Mouse (Mus musculus) neural tube, embryonic 11.5 days (tissue): Measurements from ENCODE around the gene Atp2c2. TPM values are rescaled to one million over a fixed set of nuclear protein-coding genes. Genes with fewer than 3 reads are reported as not detected.

Experiments used
- ATAC-seq: fragments of 200-750 bp; cut with Nextera tagmentation; 2 replicates; pipeline ENCODE4 v1.8.0; 2017; ENCODE audit warnings: moderate number of reproducible peaks, mild to moderate bottlenecking, moderate TSS enrichment, moderate library complexity; ENCODE audit not compliant: insufficient read depth, low FRiP score, low TSS enrichment
- DNase-seq: peaks from one replicate; pipeline ENCODE4 v3.0.0-alpha.2; 2015; ENCODE audit warnings: low spot score
- H3K27ac ChIP-seq: fragments of 300-500 bp; sonication (generic); 2 replicates; pipeline ENCODE4 v1.5.1; 2014; ENCODE audit warnings: low read depth, mild to moderate bottlenecking, low read length
- H3K27me3 ChIP-seq: fragments of 300-500 bp; sonication (generic); 2 replicates; pipeline ENCODE4 v1.6.1; 2014; ENCODE audit warnings: mild to moderate bottlenecking, low read length, mixed read lengths; ENCODE audit not compliant: control insufficient read depth, insufficient read depth
- H3K36me3 ChIP-seq: fragments of 300-500 bp; sonication (generic); 2 replicates; pipeline ENCODE4 v1.6.1; 2014; ENCODE audit warnings: mild to moderate bottlenecking, low read length, moderate library complexity, mixed read lengths; ENCODE audit not compliant: control insufficient read depth, insufficient read depth
- H3K4me1 ChIP-seq: fragments of 300-500 bp; sonication (generic); 2 replicates; pipeline ENCODE4 v1.6.1; 2014; ENCODE audit warnings: low read length, mixed read lengths; ENCODE audit not compliant: control insufficient read depth, insufficient read depth
- H3K4me2 ChIP-seq: fragments of 300-500 bp; sonication (generic); 2 replicates; pipeline ENCODE4 v1.6.1; 2014; ENCODE audit warnings: low read depth, mild to moderate bottlenecking, moderate library complexity
- H3K4me3 ChIP-seq: fragments of 300-500 bp; sonication (generic); 2 replicates; pipeline ENCODE4 v1.5.1; 2014; ENCODE audit warnings: low read depth, low read length
- H3K9ac ChIP-seq: fragments of 300-500 bp; sonication (generic); 2 replicates; pipeline ENCODE4 v1.6.1; 2014; ENCODE audit warnings: mild to moderate bottlenecking, low read length
- H3K9me3 ChIP-seq: fragments of 300-500 bp; sonication (generic); 2 replicates; pipeline ENCODE4 v1.6.1; 2016; ENCODE audit warnings: low read length; ENCODE audit not compliant: control insufficient read depth
- WGBS: fragments of 180-500 bp; shearing (Covaris S2); extraction: QIAGEN DNeasy Blood & Tissue Kit; methylation state at CpG from one replicate; pipeline ENCODE4 v1.1.7; 2014; 5-methylcytosine and 5-hydroxymethylcytosine counted together
- polyA plus RNA-seq: library from polyadenylated mRNA; unstranded; fragments of >200 nt; fragmentation: Nextera tagmentation; extraction: Ambion mirVana; gene quantifications from 2 replicates; pipeline ENCODE4 v1.2.1, GENCODE M21; 2014

Gene Atp2c2
- polyA plus RNA-seq, 1 experiment from 2014 or later: 1.0 TPM

DNA sequence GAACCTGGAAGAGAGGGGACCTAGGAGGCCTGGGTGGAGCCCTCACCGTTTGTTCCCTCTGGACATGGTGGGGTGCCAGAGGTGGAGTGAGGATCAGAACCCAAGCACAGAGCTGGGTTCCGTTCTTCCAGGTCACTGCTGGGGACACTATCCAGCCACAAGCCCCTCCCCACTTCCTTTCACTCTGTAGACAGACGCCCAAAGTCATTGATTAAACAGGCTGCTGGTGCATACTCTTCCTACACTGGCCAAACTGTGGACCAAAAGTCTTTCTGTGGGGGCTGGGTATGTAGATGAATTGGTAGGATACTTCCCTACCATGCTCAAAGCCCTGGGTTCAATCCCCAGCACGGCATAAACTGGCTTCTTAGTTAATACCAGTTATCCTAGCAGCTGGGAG lies 7.8 kb upstream of the Atp2c2 start:
- Histone ChIP-seq H3K9ac (no peak overlapping the region), H3K27me3 (no peaks in the 10 kb centered on the region), H3K4me1 (no peaks in the 10 kb centered on the region), H3K9me3 (no peaks in the 10 kb centered on the region), H3K4me3 (no peak overlapping the region), H3K36me3 (no peaks in the 10 kb centered on the region), H3K27ac (no peak overlapping the region), H3K4me2 (no peak overlapping the region)
- WGBS: 88% methylated on average over 4 of the region's 4 CpGs
- ATAC-seq (no peak), DNase-seq (no peak)

DNA sequence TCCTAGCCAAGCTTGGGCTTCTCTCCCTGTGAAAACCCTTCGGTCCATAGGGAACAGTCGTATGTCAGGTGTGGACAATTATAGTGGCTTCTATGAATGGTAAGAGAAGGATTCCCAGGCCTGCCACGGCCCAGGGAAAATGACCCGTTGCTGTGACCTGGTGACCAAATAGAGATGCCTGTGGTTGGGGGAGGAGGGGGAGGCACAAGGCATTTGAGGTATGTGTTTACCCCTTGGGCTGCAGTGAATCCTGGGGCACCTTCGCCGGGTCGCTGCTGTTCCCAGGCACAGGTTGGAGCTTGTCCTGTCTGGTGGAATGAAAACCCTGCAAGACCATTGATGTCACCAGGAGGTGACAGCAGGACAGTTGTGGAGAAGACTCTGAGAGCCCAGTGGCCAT lies 5.1 kb upstream of the Atp2c2 start:
- 78% methylated on average over 7 of the region's 7 CpGs for WGBS
- Histone ChIP-seq H3K4me1 (no peaks in the 10 kb centered on the region), H3K27ac (no peak overlapping the region), H3K4me3 (no peak overlapping the region), H3K4me2 (no peak overlapping the region), H3K36me3 (no peaks in the 10 kb centered on the region), H3K27me3 (peaks cover 11% of the 10 kb centered on the region), H3K9me3 (no peaks in the 10 kb centered on the region), H3K9ac (no peak overlapping the region)
- ATAC-seq (no peak), DNase-seq (no peak)

DNA sequence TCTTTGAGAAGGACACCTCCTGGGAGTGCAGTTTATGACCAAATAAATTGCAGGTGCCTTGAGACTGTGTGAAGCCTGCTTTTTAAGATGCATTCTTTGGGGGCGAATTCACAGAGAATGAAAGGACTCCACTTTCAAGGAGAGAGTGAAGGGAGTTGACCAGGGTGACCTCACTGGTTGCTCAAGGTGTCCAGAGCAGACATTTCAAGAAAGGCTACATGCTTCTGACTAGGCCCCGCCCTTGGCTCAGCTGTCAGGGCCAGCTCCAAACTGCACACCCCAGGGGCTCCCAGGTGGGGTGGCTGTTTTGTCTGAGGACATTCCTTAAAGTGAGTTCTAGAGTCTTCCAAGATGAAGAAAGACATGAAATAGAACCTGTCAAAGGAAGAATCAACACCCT lies 2.6 kb upstream of the Atp2c2 start:
- ATAC-seq: no peak
- Histone ChIP-seq H3K4me2 (no peak overlapping the region), H3K4me1 (no peaks in the 10 kb centered on the region), H3K4me3 (no peak overlapping the region), H3K27me3 (peaks cover 32% of the 10 kb centered on the region), H3K9ac (no peak overlapping the region), H3K9me3 (no peaks in the 10 kb centered on the region), H3K27ac (no peak overlapping the region), H3K36me3 (no peaks in the 10 kb centered on the region)
- no peak for DNase-seq
- 90% methylated on average over 2 of the region's 2 CpGs for WGBS

DNA sequence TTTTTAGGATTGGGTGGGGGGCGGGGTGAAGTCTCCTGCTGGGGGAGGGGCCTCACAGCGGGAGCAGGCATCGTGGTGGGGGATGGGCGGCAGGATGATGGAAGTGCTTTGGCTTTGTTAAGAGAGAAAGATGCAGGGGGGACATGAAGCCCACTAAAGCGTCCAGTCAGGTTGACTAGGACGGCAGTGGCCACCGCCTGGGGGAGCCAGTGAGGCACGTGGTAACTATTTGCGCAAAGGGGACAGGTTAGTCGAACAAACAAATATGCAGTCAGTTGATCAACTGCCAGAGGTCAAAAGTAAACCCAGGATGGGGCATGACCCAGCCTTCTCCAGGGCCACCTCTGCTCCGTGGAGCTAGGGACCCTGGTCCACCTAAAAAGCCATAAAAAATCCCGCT lies 849 bp upstream of the Atp2c2 start:
- peaks cover 32% of the 10 kb centered on the region for H3K27me3 ChIP-seq
- ATAC-seq: no peak

DNA sequence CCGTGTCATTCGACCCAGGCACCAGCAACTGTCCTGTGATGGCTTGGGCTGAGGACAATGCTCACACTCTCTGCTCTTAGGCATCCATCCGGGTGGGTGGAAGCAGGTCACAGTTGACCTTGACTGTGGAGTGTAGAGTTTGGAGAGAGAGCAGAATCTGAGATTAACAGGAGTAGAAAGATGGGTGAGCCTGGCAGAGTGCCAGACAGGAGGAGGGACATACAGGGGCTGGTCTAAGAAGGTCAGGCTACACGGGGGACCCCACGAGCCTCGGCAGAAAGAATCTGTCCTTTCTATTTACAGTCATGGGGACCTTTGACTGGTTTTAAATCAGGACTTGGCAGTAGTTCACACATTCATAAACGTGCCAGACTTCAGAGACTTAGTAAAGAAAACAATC lies 3.2 kb downstream of the Atp2c2 start:
- 73% methylated on average over 7 of the region's 7 CpGs for WGBS
- H3K27ac ChIP-seq: no peak overlapping the region
- no peaks in the 10 kb centered on the region for H3K4me1 ChIP-seq
- H3K9me3 ChIP-seq: no peaks in the 10 kb centered on the region
- no peaks in the 10 kb centered on the region for H3K36me3 ChIP-seq
- H3K27me3 ChIP-seq: peaks cover 32% of the 10 kb centered on the region
- ATAC-seq (no peak), DNase-seq (no peak)
- H3K4me2 ChIP-seq: no peak overlapping the region
- no peak overlapping the region for H3K9ac ChIP-seq
- H3K4me3 ChIP-seq: no peak overlapping the region

More for the DNA sequence above, 849 bp upstream of the Atp2c2 start:
- peak; percentile 56 for DNase-seq
- no peak overlapping the region for H3K9ac ChIP-seq
- H3K4me3 ChIP-seq: no peak overlapping the region
- no peak overlapping the region for H3K27ac ChIP-seq
- no peaks in the 10 kb centered on the region for H3K9me3 ChIP-seq
- H3K4me2 ChIP-seq: no peak overlapping the region
- H3K36me3 ChIP-seq: no peaks in the 10 kb centered on the region
- 2% methylated on average over 12 of the region's 12 CpGs for WGBS
- no peaks in the 10 kb centered on the region for H3K4me1 ChIP-seq

DNA sequence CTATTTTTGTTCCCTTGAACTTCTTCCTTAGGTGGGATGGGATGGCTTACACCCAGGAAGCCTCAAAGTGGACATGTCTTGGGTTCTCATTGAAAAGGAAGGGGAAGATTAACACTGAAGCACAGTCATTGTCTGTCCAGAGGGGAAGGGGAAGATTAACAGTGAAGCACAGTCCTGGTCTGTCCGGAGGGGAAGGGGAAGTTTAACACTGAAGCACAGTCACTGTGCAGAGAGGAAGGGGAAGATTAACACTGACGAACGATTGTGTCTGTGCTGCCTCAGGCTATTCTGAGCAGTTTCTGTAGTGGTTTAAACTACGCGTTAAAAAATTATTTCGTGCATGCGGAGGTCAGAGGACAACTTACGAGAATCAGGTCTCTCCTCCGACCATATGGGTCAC lies 7.3 kb downstream of the Atp2c2 start:
- H3K4me3 ChIP-seq: no peak overlapping the region
- H3K4me1 ChIP-seq: no peaks in the 10 kb centered on the region; the same call in 1 of the 2 replicates
- H3K36me3 ChIP-seq: no peaks in the 10 kb centered on the region
- H3K9ac ChIP-seq: no peak overlapping the region
- H3K27ac ChIP-seq: no peak overlapping the region
- no peaks in the 10 kb centered on the region for H3K9me3 ChIP-seq
- ATAC-seq (no peak), DNase-seq (no peak)
- 86% methylated on average over 9 of the region's 9 CpGs for WGBS
- H3K27me3 ChIP-seq: no peaks in the 10 kb centered on the region
- no peak overlapping the region for H3K4me2 ChIP-seq

DNA sequence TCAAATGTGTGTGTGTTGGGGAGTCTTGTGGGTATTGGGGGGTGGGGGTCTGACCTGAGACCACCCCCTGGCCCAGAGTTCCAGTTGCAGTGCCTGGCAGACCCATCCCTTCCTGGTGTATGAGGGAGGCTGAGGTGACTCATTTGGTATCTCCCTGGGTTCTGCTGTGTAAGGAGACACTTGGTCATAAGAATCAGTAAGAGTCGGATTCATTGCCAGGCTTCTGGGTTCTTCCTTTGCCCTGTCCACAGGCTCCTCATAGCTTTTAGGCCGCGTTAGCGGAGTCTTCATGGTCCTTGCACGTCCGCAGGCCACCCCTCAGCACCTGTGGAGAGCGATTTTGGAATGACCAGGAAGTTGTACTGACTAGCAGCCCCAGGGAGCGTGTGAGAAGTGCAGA lies 8.7 kb downstream of the Atp2c2 start:
- H3K36me3 ChIP-seq: no peaks in the 10 kb centered on the region
- WGBS: 87% methylated on average over 8 of the region's 8 CpGs
- ATAC-seq (no peak), DNase-seq (no peak)
- H3K27ac ChIP-seq: no peak overlapping the region
- no peak overlapping the region for H3K4me2 ChIP-seq
- H3K4me3 ChIP-seq: no peak overlapping the region
- no peaks in the 10 kb centered on the region for H3K9me3 ChIP-seq
- H3K4me1 ChIP-seq: no peaks in the 10 kb centered on the region; the same call in 1 of the 2 replicates
- H3K27me3 ChIP-seq: no peaks in the 10 kb centered on the region
- H3K9ac ChIP-seq: no peak overlapping the region

DNA sequence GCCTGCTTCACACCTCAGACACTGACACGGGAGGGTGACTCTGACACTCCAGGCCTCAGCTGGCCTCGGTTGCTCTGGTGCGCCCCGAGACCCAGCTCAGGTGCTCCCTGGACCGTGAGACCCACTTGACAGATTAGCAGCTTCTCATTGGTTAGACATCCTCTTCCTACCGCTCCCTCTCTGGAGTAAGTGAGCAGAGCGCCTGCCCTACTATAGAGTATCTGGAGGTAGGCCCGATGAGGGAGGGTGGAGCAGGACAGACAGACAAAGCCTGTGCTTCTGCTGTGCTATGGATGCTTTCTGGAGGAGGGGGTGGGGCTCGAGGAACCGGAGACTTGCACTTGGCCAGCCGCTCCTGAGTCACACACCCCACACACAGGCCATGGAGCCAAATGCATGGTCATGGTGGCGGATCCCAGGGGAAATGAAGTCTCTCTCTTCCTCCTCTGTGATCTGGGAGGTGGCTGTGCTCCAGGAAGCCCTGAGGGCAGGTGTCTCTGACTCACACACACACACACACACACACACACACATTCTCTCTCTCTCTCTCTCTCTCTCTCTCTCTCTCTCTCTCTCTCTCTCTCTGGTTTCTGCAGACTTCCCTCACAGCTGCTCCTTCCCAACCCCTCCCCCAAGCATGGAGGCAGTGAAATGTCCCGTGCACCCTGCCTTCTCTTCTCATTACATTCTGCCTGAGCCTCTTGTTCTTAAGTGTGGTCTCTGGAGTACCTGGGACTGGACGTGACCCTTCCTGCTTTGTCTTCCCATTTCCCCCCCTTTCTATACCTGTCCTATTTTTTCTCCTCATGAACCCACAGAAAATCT lies 9.3 kb downstream of the Atp2c2 start:
- DNase-seq: no peak
- no peak for ATAC-seq
- Histone ChIP-seq H3K4me1 (no peaks in the 10 kb centered on the region; the same call in 1 of the 2 replicates), H3K4me3 (no peak overlapping the region), H3K36me3 (no peaks in the 10 kb centered on the region), H3K27me3 (no peaks in the 10 kb centered on the region), H3K9me3 (no peaks in the 10 kb centered on the region), H3K4me2 (no peak overlapping the region), H3K27ac (no peak overlapping the region), H3K9ac (no peak overlapping the region)
- WGBS: 71% methylated on average over 14 of the region's 14 CpGs

DNA sequence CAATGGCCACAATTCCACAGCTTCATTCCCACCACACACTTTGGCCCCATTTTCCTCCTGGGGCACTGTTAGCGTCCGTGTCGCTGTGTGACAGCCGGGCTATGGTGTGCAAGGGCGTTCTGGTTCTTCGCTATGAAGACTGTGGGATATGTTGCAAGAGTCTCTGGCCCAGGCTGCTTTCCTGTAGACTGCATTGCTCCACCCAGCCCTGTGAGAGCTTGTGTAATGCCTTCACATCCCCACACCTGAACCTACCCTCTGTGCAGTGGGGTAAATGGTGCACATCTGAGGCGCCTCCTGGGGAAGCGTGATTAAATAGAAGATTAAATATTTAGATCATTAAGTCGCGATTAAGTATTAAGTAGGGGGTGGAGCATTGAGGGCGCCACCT lies 9.9 kb downstream of the Atp2c2 start:
- 82% methylated on average over 11 of the region's 11 CpGs for WGBS
- Histone ChIP-seq H3K9ac (no peak overlapping the region), H3K27ac (no peak overlapping the region), H3K4me3 (no peak overlapping the region), H3K27me3 (no peaks in the 10 kb centered on the region), H3K9me3 (no peaks in the 10 kb centered on the region), H3K36me3 (no peaks in the 10 kb centered on the region), H3K4me2 (no peak overlapping the region), H3K4me1 (no peaks in the 10 kb centered on the region; the same call in 1 of the 2 replicates)
- no peak for ATAC-seq
- DNase-seq: no peak
